Mouse (Mus musculus) kidney, postnatal 36 days (tissue): ENCODE measurements around the gene Htt.
"Not testable (repeated sequence)": the region's sequence is repeated elsewhere in the genome, so short reads cannot be mapped to it uniquely, and the experiment has no call there.

Experiments used
- DNase-seq, 2 experiments: peaks; one replicate each; pipeline ENCODE4 v3.0.0; 2021 to 2022; ENCODE audit warnings: mixed read lengths in 2 of 2

Gene Htt

GRCm38 (mm10) chr5:34761509-34761908 lies at the start of gene Htt:
Gene Htt, plus strand, starts transcription at chr5:34761740.
- peak; percentile 98 for DNase-seq

GRCm38 (mm10) chr5:34714371-34714770 lies 47.2 kb upstream of the Htt start:
- peak in 1 of 2 experiments; percentile 12 for DNase-seq

- DNase-seq: no peak
Observed at GRCm38 (mm10) chr5:34714816-34715215, 46.7 kb upstream of the Htt start.

GRCm38 (mm10) chr5:34729141-34729540 lies 32.4 kb upstream of the Htt start:
- DNase-seq: no peak

GRCm38 (mm10) chr5:34730255-34730654 lies 31.3 kb upstream of the Htt start:
- no peak for DNase-seq

GRCm38 (mm10) chr5:34751477-34751876 lies 10.1 kb upstream of the Htt start:
- DNase-seq: no peak

GRCm38 (mm10) chr5:34758762-34759161 lies 2.8 kb upstream of the Htt start:
- no peak for DNase-seq

- peak in 1 of 2 experiments; percentile 5 for DNase-seq
Observed at GRCm38 (mm10) chr5:34760850-34761508, 561 bp upstream of the Htt start.

- DNase-seq: peak; percentile 30 to 49
Observed at GRCm38 (mm10) chr5:34761934-34762611, 533 bp downstream of the Htt start.

GRCm38 (mm10) chr5:34771818-34772217 lies 10.3 kb downstream of the Htt start:
- DNase-seq: no peak

- DNase-seq: no peak
Observed at GRCm38 (mm10) chr5:34772696-34773245, 11.2 kb downstream of the Htt start.

GRCm38 (mm10) chr5:34773392-34773791 lies 11.9 kb downstream of the Htt start:
- no peak for DNase-seq

GRCm38 (mm10) chr5:34785027-34785426 lies 23.5 kb downstream of the Htt start:
- no peak for DNase-seq

- no peak for DNase-seq
Observed at GRCm38 (mm10) chr5:34791141-34791540, 29.6 kb downstream of the Htt start.

GRCm38 (mm10) chr5:34800292-34800953 lies 38.9 kb downstream of the Htt start:
- DNase-seq: no peak

- no peak for DNase-seq
Observed at GRCm38 (mm10) chr5:34806038-34806437, 44.5 kb downstream of the Htt start.

- no peak for DNase-seq
Observed at GRCm38 (mm10) chr5:34822431-34823149, 61.0 kb downstream of the Htt start.

- no peak for DNase-seq
Observed at GRCm38 (mm10) chr5:34854079-34854478, 92.5 kb downstream of the Htt start.

- DNase-seq: no peak
Observed at GRCm38 (mm10) chr5:34865367-34865766, 103.8 kb downstream of the Htt start.

- DNase-seq: not testable (repeated sequence)
Observed at GRCm38 (mm10) chr5:34880307-34880706, 118.8 kb downstream of the Htt start.

- no peak for DNase-seq
Observed at GRCm38 (mm10) chr5:34881023-34881422, 119.5 kb downstream of the Htt start.

- no peak for DNase-seq
Observed at GRCm38 (mm10) chr5:34885250-34885649, 123.7 kb downstream of the Htt start.

- DNase-seq: no peak
Observed at GRCm38 (mm10) chr5:34889252-34889651, 127.7 kb downstream of the Htt start.
